Mouse (Mus musculus) thymus, adult 2 months (tissue): Measurements from ENCODE around the gene Orm2. TPM values are rescaled to one million over a fixed set of nuclear protein-coding genes. Genes with fewer than 3 reads are reported as not detected.

Experiments used
- DNase-seq: peaks from one replicate; pipeline ENCODE4 v3.0.0; 2021
- H3K27ac ChIP-seq: fragments of 200-500 bp; 2 replicates; pipeline ENCODE4 v1.5.1; 2012; ENCODE audit warnings: low read length, control low read depth; ENCODE audit not compliant: control insufficient read depth, insufficient read depth
- H3K27me3 ChIP-seq: fragments of 200-500 bp; 2 replicates; pipeline ENCODE4 v1.6.1; 2012; ENCODE audit warnings: mild to moderate bottlenecking, low read length, moderate library complexity, mixed read lengths; ENCODE audit not compliant: control insufficient read depth, insufficient read depth
- H3K36me3 ChIP-seq: fragments of 200-500 bp; 2 replicates; pipeline ENCODE4 v1.6.1; 2012; ENCODE audit warnings: mild to moderate bottlenecking, low read length, moderate library complexity; ENCODE audit not compliant: control insufficient read depth, insufficient read depth
- H3K4me1 ChIP-seq: fragments of 200-500 bp; replicated peaks from 2 replicates; pipeline ENCODE4 v1.6.1; 2012; ENCODE audit warnings: low read length; ENCODE audit not compliant: control insufficient read depth, insufficient read depth
- H3K4me3 ChIP-seq: fragments of 200-500 bp; 2 replicates; pipeline ENCODE4 v1.5.1; 2012; ENCODE audit warnings: mild to moderate bottlenecking, low read length, control low read depth, moderate library complexity; ENCODE audit not compliant: control insufficient read depth, insufficient read depth
- CTCF ChIP-seq: fragments of 200-500 bp; IDR thresholded peaks from 2 replicates; pipeline ENCODE4 v1.5.1; 2012; ENCODE audit warnings: mild to moderate bottlenecking, control low read depth, low read length, moderate library complexity, borderline replicate concordance; ENCODE audit not compliant: control insufficient read depth, poor library complexity, insufficient read depth; ENCODE audit errors: extremely low read depth
- POLR2A ChIP-seq: fragments of 200-500 bp; IDR thresholded peaks from 2 replicates; pipeline ENCODE4 v1.6.1; 2012; ENCODE audit warnings: mild to moderate bottlenecking, low read length, control low read depth, moderate library complexity; ENCODE audit not compliant: control insufficient read depth, poor library complexity, insufficient read depth; ENCODE audit errors: extremely low read depth
- WGBS: fragments of 180-500 bp; shearing (Covaris S2); methylation state at CpG from one replicate; pipeline ENCODE4 v1.1.7; 2018; 5-methylcytosine and 5-hydroxymethylcytosine counted together
- polyA plus RNA-seq: library from polyadenylated mRNA; depleted of rRNA; stranded (reverse); fragments of >200 nt; gene quantifications from 2 replicates; pipeline ENCODE4 v1.2.3, GENCODE M21; 2012

Orm2 gene
- polyA plus RNA-seq, 1 experiment = 0.38 TPM

- no peak for DNase-seq
- TF ChIP-seq CTCF (no peak), POLR2A (no peak)
- H3K27me3 ChIP-seq = no peaks in the 10 kb centered on the region
- H3K27ac ChIP-seq = no peak overlapping the region
- peaks cover 50% of the 10 kb centered on the region for H3K4me1 ChIP-seq
- no peak overlapping the region for H3K4me3 ChIP-seq
- H3K36me3 ChIP-seq = no peaks in the 10 kb centered on the region
- WGBS = 86% methylated on average over 7 of the region's 7 CpGs
Observed at GRCm38 (mm10) chr4:63408247-63408646, 46.0 kb downstream of the Orm2 start.

GRCm38 (mm10) chr4:63408649-63409048, 46.4 kb downstream of the Orm2 start:
- 13% methylated on average over 8 of the region's 8 CpGs for WGBS
- Histone ChIP-seq H3K36me3 (no peaks in the 10 kb centered on the region), H3K4me3 (no peak overlapping the region), H3K27me3 (no peaks in the 10 kb centered on the region), H3K4me1 (peaks cover 46% of the 10 kb centered on the region), H3K27ac (0 out of 2 replicates have a peak overlapping the region, but pooled peaks have one; percentile 6)
- peak; percentile 72 for DNase-seq
- peak; percentile 69; the same call in 1 of the 2 replicates for TF ChIP-seq CTCF
- TF ChIP-seq POLR2A = no peak

- DNase-seq = no peak
- Histone ChIP-seq H3K36me3 (no peaks in the 10 kb centered on the region), H3K4me1 (peaks cover 39% of the 10 kb centered on the region), H3K27ac (peak overlapping the region; percentile 6), H3K27me3 (no peaks in the 10 kb centered on the region), H3K4me3 (peak overlapping the region; percentile 66)
- WGBS = 4% methylated on average over 18 of the region's 18 CpGs
- TF ChIP-seq POLR2A (no peak), CTCF (no peak)
Observed at GRCm38 (mm10) chr4:63409317-63409907, 47.2 kb downstream of the Orm2 start.

- no peaks in the 10 kb centered on the region for H3K27me3 ChIP-seq
- H3K36me3 ChIP-seq = no peaks in the 10 kb centered on the region
- TF ChIP-seq CTCF (no peak), POLR2A (no peak)
- H3K27ac ChIP-seq = peak overlapping the region; percentile 6
- peaks cover 33% of the 10 kb centered on the region for H3K4me1 ChIP-seq
- under 1% methylated on average over 39 of the region's 39 CpGs for WGBS
- peak; percentile 78 for DNase-seq
- peak overlapping the region; percentile 66 for H3K4me3 ChIP-seq
Observed at GRCm38 (mm10) chr4:63409908-63410582, 47.8 kb downstream of the Orm2 start.

- peak; percentile 97 for DNase-seq
- H3K4me1 ChIP-seq = peaks cover 28% of the 10 kb centered on the region
- H3K27ac ChIP-seq = no peak overlapping the region
- no peaks in the 10 kb centered on the region for H3K27me3 ChIP-seq
- peak overlapping the region; percentile 66 for H3K4me3 ChIP-seq
- no peaks in the 10 kb centered on the region for H3K36me3 ChIP-seq
- 1% methylated on average over 19 of the region's 19 CpGs for WGBS
- TF ChIP-seq CTCF (0 out of 2 replicates have a peak, but pooled peaks have one; percentile 43), POLR2A (0 out of 2 replicates have a peak, but pooled peaks have one; percentile 21)
Observed at GRCm38 (mm10) chr4:63410583-63410934, 48.3 kb downstream of the Orm2 start.

- no peak overlapping the region for H3K27ac ChIP-seq
- H3K27me3 ChIP-seq = no peaks in the 10 kb centered on the region
- no peak for DNase-seq
- peaks cover 21% of the 10 kb centered on the region for H3K4me1 ChIP-seq
- 85% methylated on average over 5 of the region's 5 CpGs for WGBS
- TF ChIP-seq POLR2A = no peak
- no peak for TF ChIP-seq CTCF
- no peaks in the 10 kb centered on the region for H3K36me3 ChIP-seq
- H3K4me3 ChIP-seq = no peak overlapping the region
Observed at GRCm38 (mm10) chr4:63411222-63411621, 49.0 kb downstream of the Orm2 start.
